Mouse (Mus musculus): ENCODE measurements around the gene Cnn1. TPM values are rescaled to one million over a fixed set of nuclear protein-coding genes. Genes with fewer than 3 reads are reported as not detected.
A peak's percentile ranks its signal among the peaks of the same experiment; 100 is the strongest.

Cnn1 gene
- polyA plus RNA-seq, 1 experiment, result 7.8 TPM

GRCm38 (mm10) chr9:22058011-22058424 is 41.0 kb upstream of the Cnn1 start:
- no peak overlapping the region for H3K27ac ChIP-seq (ENCODE audit: insufficient read depth, low read length)
- no peaks in the 10 kb centered on the region for H3K36me3 ChIP-seq (ENCODE audit: control insufficient read depth, insufficient read depth, low read length, poor library complexity, severe bottlenecking)
- H3K27me3 ChIP-seq (ENCODE audit: control insufficient read depth, insufficient read depth, low read length, poor library complexity, severe bottlenecking), result no peaks in the 10 kb centered on the region
- H3K4me3 ChIP-seq (ENCODE audit: low read depth, low read length), result no peak overlapping the region
- peaks cover 5% of the 10 kb centered on the region for H3K4me1 ChIP-seq (ENCODE audit: control insufficient read depth, insufficient read depth, low read length)
- H3K9ac ChIP-seq (ENCODE audit: low read depth, poor library complexity, severe bottlenecking), result no peak overlapping the region
- no peaks in the 10 kb centered on the region for H3K9me3 ChIP-seq (replicated peaks; ENCODE audit: control insufficient read depth, insufficient read depth, low read length, poor library complexity, severe bottlenecking)
- no peak for TF ChIP-seq EP300 (IDR thresholded peaks at IDR 0.05; ENCODE audit: insufficient read depth, low read depth, low read length)
- TF ChIP-seq CTCF (IDR thresholded peaks at IDR 0.05; ENCODE audit: low read depth, low read length), result no peak
- no peak for TF ChIP-seq POLR2A (IDR thresholded peaks at IDR 0.05; ENCODE audit: insufficient read depth, low read length)

GRCm38 (mm10) chr9:22061339-22061738 is 37.7 kb upstream of the Cnn1 start:
- Histone ChIP-seq H3K27ac (ENCODE audit: insufficient read depth, low read length) (no peak overlapping the region), H3K36me3 (ENCODE audit: control insufficient read depth, insufficient read depth, low read length, poor library complexity, severe bottlenecking) (peaks cover 4% of the 10 kb centered on the region; the same call in 1 of the 2 replicates), H3K4me1 (ENCODE audit: control insufficient read depth, insufficient read depth, low read length) (no peaks in the 10 kb centered on the region), H3K27me3 (ENCODE audit: control insufficient read depth, insufficient read depth, low read length, poor library complexity, severe bottlenecking) (no peaks in the 10 kb centered on the region), H3K9ac (ENCODE audit: low read depth, poor library complexity, severe bottlenecking) (no peak overlapping the region), H3K9me3 (replicated peaks; ENCODE audit: control insufficient read depth, insufficient read depth, low read length, poor library complexity, severe bottlenecking) (no peaks in the 10 kb centered on the region), H3K4me3 (ENCODE audit: low read depth, low read length) (no peak overlapping the region)
- TF ChIP-seq POLR2A (IDR thresholded peaks at IDR 0.05; ENCODE audit: insufficient read depth, low read length), result no peak
- TF ChIP-seq EP300 (IDR thresholded peaks at IDR 0.05; ENCODE audit: insufficient read depth, low read depth, low read length), result no peak
- no peak for TF ChIP-seq CTCF (IDR thresholded peaks at IDR 0.05; ENCODE audit: low read depth, low read length)

GRCm38 (mm10) chr9:22064341-22064740 is 34.7 kb upstream of the Cnn1 start:
- no peaks in the 10 kb centered on the region for H3K4me1 ChIP-seq (ENCODE audit: control insufficient read depth, insufficient read depth, low read length)
- no peak overlapping the region for H3K27ac ChIP-seq (ENCODE audit: insufficient read depth, low read length)
- H3K4me3 ChIP-seq (ENCODE audit: low read depth, low read length), result no peak overlapping the region
- peaks cover 4% of the 10 kb centered on the region; the same call in 1 of the 2 replicates for H3K36me3 ChIP-seq (ENCODE audit: control insufficient read depth, insufficient read depth, low read length, poor library complexity, severe bottlenecking)
- no peaks in the 10 kb centered on the region for H3K9me3 ChIP-seq (replicated peaks; ENCODE audit: control insufficient read depth, insufficient read depth, low read length, poor library complexity, severe bottlenecking)
- no peak for TF ChIP-seq CTCF (IDR thresholded peaks at IDR 0.05; ENCODE audit: low read depth, low read length)
- TF ChIP-seq POLR2A (IDR thresholded peaks at IDR 0.05; ENCODE audit: insufficient read depth, low read length), result no peak
- no peak for TF ChIP-seq EP300 (IDR thresholded peaks at IDR 0.05; ENCODE audit: insufficient read depth, low read depth, low read length)
- H3K9ac ChIP-seq (ENCODE audit: low read depth, poor library complexity, severe bottlenecking), result no peak overlapping the region
- H3K27me3 ChIP-seq (ENCODE audit: control insufficient read depth, insufficient read depth, low read length, poor library complexity, severe bottlenecking), result no peaks in the 10 kb centered on the region

- no peaks in the 10 kb centered on the region for H3K4me1 ChIP-seq (ENCODE audit: control insufficient read depth, insufficient read depth, low read length)
- TF ChIP-seq EP300 (IDR thresholded peaks at IDR 0.05; ENCODE audit: insufficient read depth, low read depth, low read length) (no peak), POLR2A (IDR thresholded peaks at IDR 0.05; ENCODE audit: insufficient read depth, low read length) (no peak)
- H3K27me3 ChIP-seq (ENCODE audit: control insufficient read depth, insufficient read depth, low read length, poor library complexity, severe bottlenecking), result no peaks in the 10 kb centered on the region
These were observed 33.4 kb upstream of the Cnn1 start for GRCm38 (mm10) chr9:22065642-22066041.

GRCm38 (mm10) chr9:22066433-22066832 is 32.6 kb upstream of the Cnn1 start:
- Histone ChIP-seq H3K4me1 (ENCODE audit: control insufficient read depth, insufficient read depth, low read length) (no peaks in the 10 kb centered on the region), H3K27ac (ENCODE audit: insufficient read depth, low read length) (no peak overlapping the region), H3K27me3 (ENCODE audit: control insufficient read depth, insufficient read depth, low read length, poor library complexity, severe bottlenecking) (no peaks in the 10 kb centered on the region), H3K9ac (ENCODE audit: low read depth, poor library complexity, severe bottlenecking) (no peak overlapping the region), H3K9me3 (replicated peaks; ENCODE audit: control insufficient read depth, insufficient read depth, low read length, poor library complexity, severe bottlenecking) (no peaks in the 10 kb centered on the region), H3K36me3 (ENCODE audit: control insufficient read depth, insufficient read depth, low read length, poor library complexity, severe bottlenecking) (peaks cover 4% of the 10 kb centered on the region; the same call in 1 of the 2 replicates), H3K4me3 (ENCODE audit: low read depth, low read length) (no peak overlapping the region)
- no peak for TF ChIP-seq POLR2A (IDR thresholded peaks at IDR 0.05; ENCODE audit: insufficient read depth, low read length)
- no peak for TF ChIP-seq EP300 (IDR thresholded peaks at IDR 0.05; ENCODE audit: insufficient read depth, low read depth, low read length)
- peak; percentile 76 for TF ChIP-seq CTCF (IDR thresholded peaks at IDR 0.05; ENCODE audit: low read depth, low read length)

More at GRCm38 (mm10) chr9:22065642-22066041, 33.4 kb upstream of the Cnn1 start:
- H3K9ac ChIP-seq (ENCODE audit: low read depth, poor library complexity, severe bottlenecking), result no peak overlapping the region
- no peak overlapping the region for H3K4me3 ChIP-seq (ENCODE audit: low read depth, low read length)
- no peak overlapping the region for H3K27ac ChIP-seq (ENCODE audit: insufficient read depth, low read length)
- peaks cover 4% of the 10 kb centered on the region; the same call in 1 of the 2 replicates for H3K36me3 ChIP-seq (ENCODE audit: control insufficient read depth, insufficient read depth, low read length, poor library complexity, severe bottlenecking)
- no peaks in the 10 kb centered on the region for H3K9me3 ChIP-seq (replicated peaks; ENCODE audit: control insufficient read depth, insufficient read depth, low read length, poor library complexity, severe bottlenecking)

GRCm38 (mm10) chr9:22067195-22067594 is 31.8 kb upstream of the Cnn1 start:
- H3K4me1 ChIP-seq (ENCODE audit: control insufficient read depth, insufficient read depth, low read length), result no peaks in the 10 kb centered on the region
- no peaks in the 10 kb centered on the region for H3K27me3 ChIP-seq (ENCODE audit: control insufficient read depth, insufficient read depth, low read length, poor library complexity, severe bottlenecking)
- peaks cover 4% of the 10 kb centered on the region; the same call in 1 of the 2 replicates for H3K36me3 ChIP-seq (ENCODE audit: control insufficient read depth, insufficient read depth, low read length, poor library complexity, severe bottlenecking)
- no peak for TF ChIP-seq EP300 (IDR thresholded peaks at IDR 0.05; ENCODE audit: insufficient read depth, low read depth, low read length)
- TF ChIP-seq POLR2A (IDR thresholded peaks at IDR 0.05; ENCODE audit: insufficient read depth, low read length), result no peak
- no peak for TF ChIP-seq CTCF (IDR thresholded peaks at IDR 0.05; ENCODE audit: low read depth, low read length)
- no peak overlapping the region for H3K27ac ChIP-seq (ENCODE audit: insufficient read depth, low read length)
- no peaks in the 10 kb centered on the region for H3K9me3 ChIP-seq (replicated peaks; ENCODE audit: control insufficient read depth, insufficient read depth, low read length, poor library complexity, severe bottlenecking)
- no peak overlapping the region for H3K9ac ChIP-seq (ENCODE audit: low read depth, poor library complexity, severe bottlenecking)
- no peak overlapping the region for H3K4me3 ChIP-seq (ENCODE audit: low read depth, low read length)

Data from ES-Bruce4 (cell line).